Mouse (Mus musculus) hindbrain, embryonic 15.5 days (tissue): Measurements from ENCODE around the gene Gm28043. TPM values are rescaled to one million over a fixed set of nuclear protein-coding genes. Genes with fewer than 3 reads are reported as not detected.

ENCODE experiments used
- ATAC-seq: fragments of 200-750 bp; cut with Nextera tagmentation; 2 replicates; pipeline ENCODE4 v1.8.0; 2017; ENCODE audit warnings: low read depth, moderate number of reproducible peaks, moderate TSS enrichment; ENCODE audit not compliant: low FRiP score
- H3K27ac ChIP-seq: fragments of 300-500 bp; sonication (generic); replicated peaks from 2 replicates; pipeline ENCODE4 v1.5.1; 2015; ENCODE audit warnings: mild to moderate bottlenecking, inconsistent platforms
- H3K27me3 ChIP-seq: fragments of 300-500 bp; sonication (generic); 2 replicates; pipeline ENCODE4 v1.6.1; 2015; ENCODE audit warnings: control low read depth, inconsistent platforms
- H3K36me3 ChIP-seq: fragments of 300-500 bp; sonication (generic); 2 replicates; pipeline ENCODE4 v1.6.1; 2015; ENCODE audit warnings: control low read depth, inconsistent platforms
- H3K4me1 ChIP-seq: fragments of 300-500 bp; sonication (generic); replicated peaks from 2 replicates; pipeline ENCODE4 v1.6.1; 2015; ENCODE audit warnings: control low read depth, inconsistent platforms
- H3K4me2 ChIP-seq: fragments of 300-500 bp; sonication (generic); 2 replicates; pipeline ENCODE4 v1.6.1; 2015; ENCODE audit warnings: moderate library complexity, mild to moderate bottlenecking, inconsistent platforms
- H3K4me3 ChIP-seq: fragments of 300-500 bp; sonication (generic); 2 replicates; pipeline ENCODE4 v1.5.1; 2015; ENCODE audit warnings: mild to moderate bottlenecking, inconsistent platforms
- H3K9ac ChIP-seq: fragments of 300-500 bp; sonication (generic); 2 replicates; pipeline ENCODE4 v1.6.1; 2015; ENCODE audit warnings: inconsistent platforms
- H3K9me3 ChIP-seq: fragments of 300-500 bp; sonication (generic); 2 replicates; pipeline ENCODE4 v1.6.1; 2016; ENCODE audit warnings: control low read depth, inconsistent platforms
- WGBS: fragments of 180-500 bp; shearing (Covaris S2); methylation state at CpG from one replicate; pipeline ENCODE4 v1.1.7; 2015; 5-methylcytosine and 5-hydroxymethylcytosine counted together
- polyA plus RNA-seq: library from polyadenylated mRNA; unstranded; fragments of >200 nt; fragmentation: Nextera tagmentation; extraction: Ambion mirVana; gene quantifications from 2 replicates; pipeline ENCODE4 v1.2.1, GENCODE M21; 2015

Gm28043 gene
- polyA plus RNA-seq, 1 experiment from 2014 or later: 3.3 TPM

DNA sequence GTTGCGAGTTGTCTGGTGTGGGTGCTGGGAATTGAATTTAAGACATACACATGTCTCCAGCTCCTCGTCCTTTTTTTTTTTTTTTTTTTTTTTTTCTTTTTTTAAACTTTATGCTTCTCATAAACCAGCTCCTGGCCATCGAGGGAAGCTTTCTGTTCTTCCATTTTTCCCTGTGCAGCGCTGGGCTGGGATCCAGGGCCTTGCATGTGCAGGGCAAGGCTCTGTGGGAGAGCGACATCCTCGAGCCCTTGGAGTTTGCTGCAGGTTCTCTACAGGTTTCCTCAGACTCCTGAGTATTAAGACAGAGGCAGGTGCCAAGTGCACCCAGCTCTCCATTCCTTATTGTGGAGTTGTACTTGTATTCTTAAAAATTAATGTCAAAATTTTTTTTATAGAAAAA, 47.5 kb downstream of the Gm28043 start:
- Histone ChIP-seq H3K27me3 (no peaks in the 10 kb centered on the region), H3K4me2 (no peak overlapping the region), H3K9me3 (no peaks in the 10 kb centered on the region), H3K4me3 (no peak overlapping the region), H3K9ac (no peak overlapping the region), H3K27ac (no peak overlapping the region), H3K4me1 (peaks cover 11% of the 10 kb centered on the region), H3K36me3 (peaks cover 15% of the 10 kb centered on the region)
- WGBS: 91% methylated on average over 6 of the region's 6 CpGs
- no peak for ATAC-seq

DNA sequence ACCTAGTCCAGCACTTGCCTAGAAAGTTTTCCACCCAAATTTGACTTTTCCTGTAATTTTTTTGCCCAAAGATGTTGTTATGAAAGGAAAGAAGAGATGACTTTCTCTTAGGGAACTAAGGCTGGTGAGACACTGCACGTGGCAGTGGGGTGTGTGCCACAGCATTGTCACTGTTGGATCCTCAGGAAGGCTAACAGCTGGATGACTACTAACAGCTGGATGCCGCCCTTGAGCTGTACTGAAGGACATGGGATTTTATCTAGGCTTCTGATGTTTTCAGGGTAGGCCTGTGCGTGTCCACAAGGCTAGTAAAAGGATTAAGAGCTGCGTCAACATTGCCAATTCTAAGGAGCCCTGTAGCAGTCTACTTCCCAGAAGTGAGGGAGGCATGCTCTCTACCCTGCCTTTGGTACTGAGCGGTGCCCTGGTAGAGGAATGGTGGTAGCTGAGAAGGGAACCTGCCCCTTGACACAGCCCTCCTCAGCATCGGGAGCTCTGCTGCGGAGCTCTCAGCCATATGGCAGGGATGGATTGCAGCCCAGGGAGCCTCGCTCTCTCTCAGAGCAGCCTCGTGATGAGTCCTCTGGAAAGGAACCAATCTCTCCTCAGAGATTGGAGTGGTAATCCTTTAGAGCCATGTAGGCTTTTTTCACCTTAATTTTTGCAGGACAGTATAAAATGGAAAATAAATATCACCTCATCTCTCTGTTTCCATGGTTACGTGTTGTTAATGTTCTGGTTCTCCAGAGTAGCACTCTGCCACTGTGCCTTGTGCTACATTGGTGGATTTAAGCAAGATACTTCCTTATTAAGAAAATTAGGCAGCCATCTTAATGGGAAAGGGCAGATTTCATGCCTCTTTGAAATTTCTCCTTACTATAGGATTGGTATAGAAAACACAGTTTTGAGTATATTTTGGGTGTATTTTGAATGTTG, 53.6 kb downstream of the Gm28043 start:
- peaks cover 20% of the 10 kb centered on the region for H3K36me3 ChIP-seq
- peak; percentile 79; the same call in 1 of the 2 replicates for ATAC-seq
- no peak overlapping the region for H3K9ac ChIP-seq
- no peak overlapping the region for H3K4me2 ChIP-seq
- H3K27me3 ChIP-seq: no peaks in the 10 kb centered on the region
- H3K9me3 ChIP-seq: no peaks in the 10 kb centered on the region
- H3K4me3 ChIP-seq: no peak overlapping the region
- 57% methylated on average over 10 of the region's 10 CpGs for WGBS
- peak overlapping the region; percentile 74 for H3K27ac ChIP-seq
- H3K4me1 ChIP-seq: peaks cover 28% of the 10 kb centered on the region

DNA sequence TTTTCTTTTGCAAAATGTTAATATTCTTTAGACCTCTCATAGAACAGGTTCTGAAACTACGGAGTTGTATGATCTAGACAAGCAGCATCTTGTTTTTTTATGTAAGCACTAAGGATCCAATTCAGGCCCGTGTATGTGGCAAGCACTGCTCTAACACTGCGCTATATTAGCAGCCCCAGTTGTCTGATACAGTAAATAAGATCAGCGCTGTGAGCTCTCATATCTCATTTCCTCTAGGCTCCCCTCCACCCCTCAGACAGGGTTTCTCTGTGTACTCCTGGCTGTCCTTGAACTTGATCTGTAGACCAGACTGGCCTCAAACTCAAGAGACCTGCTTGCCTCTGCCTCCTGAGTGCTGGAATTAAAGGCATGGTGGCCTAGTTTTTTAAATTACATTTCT, 54.4 kb downstream of the Gm28043 start:
- 89% methylated on average over 4 of the region's 4 CpGs for WGBS
- Histone ChIP-seq H3K27ac (peak overlapping the region; percentile 74; the same call in 1 of the 2 replicates), H3K36me3 (peaks cover 21% of the 10 kb centered on the region), H3K27me3 (no peaks in the 10 kb centered on the region), H3K9me3 (no peaks in the 10 kb centered on the region), H3K9ac (no peak overlapping the region), H3K4me3 (no peak overlapping the region), H3K4me1 (peaks cover 28% of the 10 kb centered on the region), H3K4me2 (no peak overlapping the region)
- ATAC-seq: no peak

DNA sequence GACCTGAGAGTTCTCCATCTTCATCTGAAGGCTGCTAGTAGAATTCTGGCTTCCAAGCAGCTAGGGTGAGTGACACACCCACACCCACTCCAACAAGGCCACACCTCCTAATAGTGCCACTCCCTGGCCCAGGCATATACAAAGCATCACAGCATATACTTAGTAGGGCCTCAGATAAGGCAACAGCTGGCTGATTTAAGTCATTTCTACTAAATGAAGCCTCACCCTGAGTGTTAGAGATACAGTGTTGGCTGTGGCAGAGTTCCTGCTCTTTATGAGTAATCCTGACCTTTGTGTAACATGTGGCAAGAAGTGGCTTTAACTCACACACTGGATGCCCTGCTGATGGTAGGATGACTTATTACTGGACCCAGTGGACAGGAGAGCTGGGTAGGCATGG, 55.3 kb downstream of the Gm28043 start:
- no peak for ATAC-seq
- no peak overlapping the region for H3K27ac ChIP-seq

DNA sequence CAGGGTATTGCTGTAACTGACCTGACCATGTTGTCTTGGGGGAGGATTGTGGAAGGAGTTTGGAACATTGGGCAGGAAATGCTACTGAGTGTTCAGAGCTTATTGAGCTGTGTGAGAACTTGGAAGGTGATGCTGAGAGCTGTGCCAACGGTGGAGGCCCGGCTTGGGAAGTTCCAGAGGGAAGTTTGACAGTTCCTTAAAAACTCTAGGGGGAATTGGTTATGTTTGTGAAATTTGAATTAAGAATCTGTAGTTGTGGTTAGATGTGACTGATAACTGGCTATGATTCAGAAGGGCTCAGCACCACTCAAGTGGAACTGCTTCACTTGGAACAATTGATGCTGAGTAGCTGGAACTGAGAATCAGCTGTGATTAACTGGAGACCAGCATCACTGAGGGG, 56.3 kb downstream of the Gm28043 start:
- H3K4me1 ChIP-seq: peaks cover 28% of the 10 kb centered on the region
- peaks cover 30% of the 10 kb centered on the region for H3K36me3 ChIP-seq
- H3K27ac ChIP-seq: no peak overlapping the region
- no peaks in the 10 kb centered on the region for H3K9me3 ChIP-seq
- H3K4me3 ChIP-seq: no peak overlapping the region
- H3K27me3 ChIP-seq: no peaks in the 10 kb centered on the region
- no peak overlapping the region for H3K9ac ChIP-seq
- ATAC-seq: no peak
- H3K4me2 ChIP-seq: no peak overlapping the region
- WGBS: 86% methylated on average over 2 of the region's 2 CpGs

More for the DNA sequence above, 55.3 kb downstream of the Gm28043 start:
- Histone ChIP-seq H3K4me3 (no peak overlapping the region), H3K36me3 (peaks cover 21% of the 10 kb centered on the region), H3K4me2 (no peak overlapping the region), H3K9ac (no peak overlapping the region), H3K4me1 (peaks cover 28% of the 10 kb centered on the region), H3K27me3 (no peaks in the 10 kb centered on the region), H3K9me3 (no peaks in the 10 kb centered on the region)

DNA sequence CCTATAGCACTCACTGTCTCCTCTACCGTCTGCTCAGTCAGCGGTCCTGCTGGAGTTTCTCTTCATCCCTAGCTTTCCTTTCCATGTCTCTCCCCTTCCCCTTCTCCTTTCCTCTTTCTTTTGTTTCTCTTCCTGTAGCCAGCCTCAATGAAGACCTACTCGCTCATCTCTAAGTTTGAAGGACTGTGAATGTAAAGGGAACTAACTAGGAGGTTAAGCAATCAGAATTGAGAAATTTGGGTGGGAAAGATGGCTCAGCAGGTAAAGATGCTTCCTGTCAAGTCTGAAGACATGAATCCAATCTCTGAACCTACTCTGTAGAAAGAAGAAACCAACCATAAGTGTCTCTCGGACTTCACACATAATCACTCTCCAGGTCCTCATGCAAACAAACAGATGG, 58.6 kb downstream of the Gm28043 start:
- Histone ChIP-seq H3K27ac (no peak overlapping the region), H3K4me3 (no peak overlapping the region), H3K36me3 (peaks cover 46% of the 10 kb centered on the region), H3K4me2 (no peak overlapping the region), H3K9me3 (no peaks in the 10 kb centered on the region), H3K4me1 (peaks cover 19% of the 10 kb centered on the region), H3K9ac (no peak overlapping the region), H3K27me3 (no peaks in the 10 kb centered on the region)
- no peak for ATAC-seq
- 96% methylated on average over 4 of the region's 4 CpGs for WGBS

DNA sequence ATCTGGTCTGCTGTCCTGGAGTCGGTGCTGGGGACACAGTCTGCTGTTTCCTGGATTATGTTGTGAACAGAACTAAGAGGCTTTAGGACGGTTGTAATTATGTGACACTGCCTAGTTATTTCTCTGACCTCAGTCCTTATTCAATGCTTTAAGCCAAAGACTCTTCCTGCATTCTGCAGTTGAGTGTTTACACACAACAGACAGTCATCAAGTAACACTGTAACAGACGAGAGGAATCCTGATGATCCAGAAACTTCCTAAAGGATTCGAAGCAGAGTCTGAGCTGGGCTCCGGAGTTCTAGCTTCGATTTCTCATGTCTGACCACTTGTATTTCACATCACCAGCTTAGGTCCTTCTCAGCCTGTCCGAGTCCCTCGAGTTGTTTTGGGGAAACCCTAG, 63.9 kb downstream of the Gm28043 start:
- H3K4me3 ChIP-seq: no peak overlapping the region
- WGBS: 88% methylated on average over 8 of the region's 8 CpGs
- peaks cover 2% of the 10 kb centered on the region; the same call in 1 of the 2 replicates for H3K4me1 ChIP-seq
- no peaks in the 10 kb centered on the region for H3K9me3 ChIP-seq
- no peak overlapping the region for H3K9ac ChIP-seq
- no peak for ATAC-seq
- H3K27me3 ChIP-seq: no peaks in the 10 kb centered on the region
- H3K4me2 ChIP-seq: no peak overlapping the region
- H3K36me3 ChIP-seq: peaks cover 71% of the 10 kb centered on the region
- H3K27ac ChIP-seq: no peak overlapping the region

DNA sequence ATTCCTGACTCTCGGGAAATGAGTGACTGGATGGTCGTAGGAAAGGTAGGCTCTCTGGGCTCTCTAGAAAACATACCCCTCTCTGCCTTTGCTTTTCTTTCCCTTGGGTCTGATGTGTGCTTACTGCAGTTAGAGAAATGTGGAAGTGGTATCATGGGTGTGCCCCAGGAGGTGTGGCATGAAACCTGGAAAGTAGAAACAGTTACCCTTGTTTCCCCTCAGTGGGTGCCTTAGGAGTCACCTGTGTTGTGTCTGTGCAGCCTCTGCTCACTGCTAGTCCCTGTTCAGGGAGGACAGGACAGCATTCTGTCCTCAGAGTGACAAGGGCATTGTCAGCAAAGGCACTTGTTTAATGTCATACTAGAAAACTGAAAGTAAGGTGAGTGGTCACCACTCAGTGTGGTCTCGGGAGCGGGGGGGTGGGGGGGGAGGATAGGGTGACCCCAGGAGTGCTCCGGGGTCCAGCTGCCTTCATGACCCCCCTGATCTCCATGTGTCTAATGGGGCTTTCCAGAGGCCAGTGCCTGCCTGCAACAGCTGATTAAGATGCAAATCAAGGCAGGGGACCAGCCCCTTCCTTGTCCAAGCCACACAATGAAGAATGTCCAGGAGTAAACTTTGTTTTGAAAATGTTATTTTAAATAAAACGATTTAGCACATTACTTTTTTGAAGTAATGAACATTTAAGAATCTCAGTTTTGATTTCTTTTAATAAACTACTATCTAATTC, 64.5 kb downstream of the Gm28043 start:
- no peak overlapping the region for H3K27ac ChIP-seq
- H3K36me3 ChIP-seq: peaks cover 71% of the 10 kb centered on the region
- ATAC-seq: no peak

DNA sequence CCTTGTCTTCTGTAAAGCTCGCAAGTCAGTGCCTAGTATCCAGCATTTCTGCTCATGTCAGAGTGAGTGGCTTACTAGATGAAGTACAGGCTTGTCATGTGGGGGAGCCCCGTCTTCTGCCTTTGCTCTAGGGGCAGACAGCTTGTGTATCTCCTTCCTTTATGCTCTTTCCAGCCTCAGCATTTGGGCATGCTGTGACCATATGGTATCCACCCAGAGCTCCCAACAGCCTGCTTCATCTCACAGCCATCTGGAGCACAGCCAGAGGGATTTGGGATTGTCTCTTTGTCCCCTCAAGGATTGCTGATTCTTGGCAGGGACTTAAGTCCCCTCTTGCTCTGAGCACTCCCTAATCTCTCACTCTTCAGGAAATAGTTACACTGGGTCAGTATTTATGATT, 65.5 kb downstream of the Gm28043 start:
- H3K9ac ChIP-seq: no peak overlapping the region
- H3K27ac ChIP-seq: peak overlapping the region; percentile 31; the same call in 1 of the 2 replicates
- H3K36me3 ChIP-seq: peaks cover 72% of the 10 kb centered on the region
- no peaks in the 10 kb centered on the region for H3K27me3 ChIP-seq
- H3K4me2 ChIP-seq: no peak overlapping the region
- no peaks in the 10 kb centered on the region for H3K9me3 ChIP-seq
- peak; percentile 74; the same call in 1 of the 2 replicates for ATAC-seq
- H3K4me1 ChIP-seq: peaks cover 2% of the 10 kb centered on the region; the same call in 1 of the 2 replicates
- no peak overlapping the region for H3K4me3 ChIP-seq
- WGBS: 55% methylated on average over 2 of the region's 2 CpGs

More for the DNA sequence above, 64.5 kb downstream of the Gm28043 start:
- Histone ChIP-seq H3K4me3 (no peak overlapping the region), H3K27me3 (no peaks in the 10 kb centered on the region), H3K4me1 (peaks cover 2% of the 10 kb centered on the region; the same call in 1 of the 2 replicates), H3K9me3 (no peaks in the 10 kb centered on the region), H3K4me2 (no peak overlapping the region), H3K9ac (no peak overlapping the region)
- 78% methylated on average over 6 of the region's 6 CpGs for WGBS

DNA sequence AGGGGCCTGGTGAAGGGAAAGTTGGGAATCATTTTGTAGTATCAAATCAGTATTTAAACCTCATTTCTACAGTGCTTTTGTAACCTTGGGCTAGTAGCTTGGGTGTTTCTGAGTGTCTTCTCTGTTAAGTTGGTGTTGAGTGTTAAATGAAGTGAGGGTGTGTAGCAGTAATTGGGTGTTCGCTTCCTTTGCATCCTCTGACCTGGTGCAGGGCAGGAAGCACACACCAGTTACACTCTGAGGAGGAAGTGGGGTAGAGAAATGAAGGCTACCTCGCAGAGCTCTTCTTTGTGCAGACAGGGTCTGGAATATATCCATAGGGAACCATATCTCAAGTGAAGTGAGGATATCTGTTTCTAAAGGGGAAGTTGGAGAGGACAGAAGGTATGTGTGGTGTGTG, 66.2 kb downstream of the Gm28043 start:
- H3K27me3 ChIP-seq: no peaks in the 10 kb centered on the region
- H3K9ac ChIP-seq: no peak overlapping the region
- H3K4me1 ChIP-seq: peaks cover 2% of the 10 kb centered on the region; the same call in 1 of the 2 replicates
- ATAC-seq: no peak
- H3K27ac ChIP-seq: no peak overlapping the region; the same call in 1 of the 2 replicates
- H3K36me3 ChIP-seq: peaks cover 73% of the 10 kb centered on the region
- H3K4me3 ChIP-seq: no peak overlapping the region
- H3K9me3 ChIP-seq: no peaks in the 10 kb centered on the region
- WGBS: 87% methylated on average over 2 of the region's 2 CpGs
- H3K4me2 ChIP-seq: no peak overlapping the region

DNA sequence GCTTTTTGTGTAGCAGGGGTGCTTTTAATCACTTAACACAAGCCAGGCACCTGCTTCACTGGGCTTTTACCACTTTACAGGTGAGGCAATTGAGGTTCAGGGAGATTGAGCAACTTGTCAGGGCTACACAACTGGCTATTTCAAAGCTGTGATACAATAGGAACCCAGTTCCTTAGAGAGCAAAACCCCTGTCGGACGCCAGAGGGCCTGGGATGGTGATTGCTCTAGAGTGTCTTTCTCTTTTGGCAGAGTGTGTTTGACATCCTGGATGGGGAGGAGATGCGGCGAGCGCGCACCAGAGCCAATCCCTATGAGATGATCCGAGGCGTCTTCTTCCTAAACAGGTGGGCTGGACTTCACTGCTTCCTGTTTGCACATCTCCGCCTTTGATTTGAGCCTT, 67.0 kb downstream of the Gm28043 start:
- ATAC-seq: no peak
- peaks cover 2% of the 10 kb centered on the region; the same call in 1 of the 2 replicates for H3K4me1 ChIP-seq
- 91% methylated on average over 9 of the region's 9 CpGs for WGBS
- H3K36me3 ChIP-seq: peaks cover 71% of the 10 kb centered on the region
- no peaks in the 10 kb centered on the region for H3K27me3 ChIP-seq
- no peaks in the 10 kb centered on the region for H3K9me3 ChIP-seq
- H3K4me3 ChIP-seq: no peak overlapping the region
- no peak overlapping the region for H3K4me2 ChIP-seq
- no peak overlapping the region for H3K9ac ChIP-seq
- H3K27ac ChIP-seq: no peak overlapping the region

DNA sequence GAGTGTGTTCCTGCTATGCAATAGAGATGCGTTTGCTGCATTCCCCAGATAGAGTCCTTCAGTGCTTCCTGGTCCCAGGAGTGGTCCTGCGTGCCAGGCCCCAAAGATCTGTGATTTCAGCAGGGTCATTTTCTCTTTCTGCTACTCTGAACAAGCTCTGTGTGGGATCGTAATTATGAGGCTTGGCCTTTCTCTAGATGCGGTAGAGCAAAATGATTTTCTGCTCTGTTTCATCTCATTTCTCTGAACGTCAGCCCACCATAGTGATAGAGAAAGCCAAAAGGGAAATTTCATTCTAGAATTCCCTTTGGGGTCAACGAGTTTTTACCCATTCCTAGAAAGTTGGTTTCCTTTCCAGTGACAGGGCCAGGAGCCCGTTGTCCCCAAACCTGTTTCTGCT, 67.6 kb downstream of the Gm28043 start:
- Histone ChIP-seq H3K27ac (no peak overlapping the region), H3K9ac (no peak overlapping the region), H3K4me3 (no peak overlapping the region), H3K4me1 (peaks cover 2% of the 10 kb centered on the region; the same call in 1 of the 2 replicates), H3K4me2 (no peak overlapping the region), H3K9me3 (no peaks in the 10 kb centered on the region), H3K27me3 (no peaks in the 10 kb centered on the region), H3K36me3 (peaks cover 65% of the 10 kb centered on the region)
- 72% methylated on average over 7 of the region's 7 CpGs for WGBS
- ATAC-seq: no peak
